Mouse (Mus musculus) fat pad, adult 2 months (tissue): ENCODE measurements around the gene Rad23b.
"Not testable (repeated sequence)": the region's sequence is repeated elsewhere in the genome, so short reads cannot be mapped to it uniquely, and the experiment has no call there.

Source experiments
- DNase-seq: peaks from one replicate; pipeline ENCODE4 v3.0.0-alpha.2; 2011; ENCODE audit warnings: low read depth, low spot score; ENCODE audit errors: extremely low read depth

The Rad23b gene

DNA sequence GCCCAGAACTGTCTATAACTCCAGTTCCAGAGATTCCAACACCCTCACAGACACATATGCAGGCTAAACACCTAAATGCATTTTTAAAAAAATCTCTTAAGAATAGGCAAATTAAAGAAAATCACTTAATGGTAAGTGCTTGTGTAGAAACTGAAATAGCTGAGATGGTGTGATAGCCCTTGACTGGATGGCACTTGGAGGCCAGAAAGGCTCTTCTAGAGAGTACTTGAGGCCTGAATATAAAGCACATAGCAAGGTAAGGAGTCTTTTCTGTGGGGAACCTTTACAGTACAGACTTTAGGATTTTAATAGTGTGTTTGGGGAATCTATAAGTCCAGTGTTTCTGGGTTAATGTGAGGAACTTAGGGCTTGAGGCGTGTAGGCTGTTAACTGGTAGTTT, 4.2 kb downstream of the Rad23b start:
- no peak for DNase-seq

DNA sequence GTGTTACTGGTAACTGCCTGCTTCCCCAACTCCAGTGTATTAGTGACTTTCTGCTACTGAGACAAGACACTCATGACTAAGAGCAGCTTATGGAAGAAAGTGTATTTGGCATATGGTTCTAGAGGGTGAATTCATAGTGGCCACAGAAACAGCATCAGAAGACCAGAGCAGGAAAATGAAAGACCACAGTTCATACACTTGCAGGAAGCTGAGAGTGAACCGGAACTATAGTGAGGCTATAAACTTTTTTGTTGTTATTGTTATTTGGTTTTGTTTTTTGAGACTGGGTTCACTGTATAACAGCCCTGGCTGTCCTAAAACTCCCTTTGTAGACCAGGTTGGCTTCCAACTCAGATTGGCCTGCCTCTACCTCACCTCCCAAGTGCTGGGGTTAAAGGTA, 6.0 kb downstream of the Rad23b start:
- no peak for DNase-seq

DNA sequence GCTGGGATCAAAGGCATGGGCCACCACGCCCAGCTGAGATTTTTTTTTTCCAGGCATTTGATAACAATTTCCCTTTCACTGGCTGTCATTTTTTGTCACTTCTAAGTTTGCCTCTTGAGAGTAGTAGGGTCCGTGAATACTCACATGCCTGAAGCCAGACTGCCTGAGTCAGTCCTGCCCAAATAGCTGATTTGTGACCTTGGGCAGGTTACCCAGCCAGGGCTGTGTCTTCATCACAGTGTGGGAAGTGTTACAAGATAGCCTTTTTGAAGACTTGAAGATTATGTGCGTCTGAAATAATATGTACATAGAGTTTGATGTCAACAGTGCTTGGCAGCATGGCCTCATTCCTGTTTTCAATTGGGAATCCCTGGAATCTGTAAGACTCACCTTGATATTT, 6.9 kb downstream of the Rad23b start:
- no peak for DNase-seq

DNA sequence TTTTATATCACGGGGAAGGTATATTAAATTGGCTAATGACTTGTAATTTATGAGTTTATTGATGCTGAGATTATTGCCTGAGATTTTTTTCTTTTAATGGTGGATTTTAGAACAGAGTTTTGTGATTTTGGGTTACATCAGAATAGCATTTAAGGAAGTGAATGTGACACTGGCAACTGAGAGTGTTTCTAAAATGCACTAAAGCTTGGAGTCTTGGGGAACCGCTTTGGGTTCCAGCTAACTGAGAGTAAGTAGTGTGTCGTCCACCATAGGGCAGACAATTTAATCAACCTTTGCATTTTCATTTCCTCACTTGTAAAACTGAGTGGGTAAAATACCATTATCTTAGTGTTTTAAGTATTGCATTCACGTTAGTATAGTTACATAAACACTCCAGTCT, 14.0 kb downstream of the Rad23b start:
- DNase-seq, result no peak

DNA sequence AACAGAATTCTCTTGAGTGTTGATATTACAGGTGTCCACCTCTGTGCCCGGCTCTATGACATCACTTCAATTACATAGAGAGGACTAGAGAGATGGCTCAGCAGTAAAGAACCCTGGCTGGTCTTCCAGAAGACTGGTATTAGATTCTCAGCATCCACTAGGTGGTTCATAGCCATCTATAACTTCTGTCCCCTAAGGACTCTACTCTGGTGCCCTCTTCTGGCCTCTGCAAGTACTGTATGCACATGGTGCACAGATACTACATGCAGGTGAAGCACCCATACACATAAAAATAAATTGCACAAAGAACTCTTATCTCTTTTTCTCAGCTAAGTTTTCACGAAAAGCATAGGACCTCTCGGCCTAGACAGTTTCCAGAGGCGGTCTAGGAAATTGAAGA, 14.5 kb downstream of the Rad23b start:
- DNase-seq, result no peak

DNA sequence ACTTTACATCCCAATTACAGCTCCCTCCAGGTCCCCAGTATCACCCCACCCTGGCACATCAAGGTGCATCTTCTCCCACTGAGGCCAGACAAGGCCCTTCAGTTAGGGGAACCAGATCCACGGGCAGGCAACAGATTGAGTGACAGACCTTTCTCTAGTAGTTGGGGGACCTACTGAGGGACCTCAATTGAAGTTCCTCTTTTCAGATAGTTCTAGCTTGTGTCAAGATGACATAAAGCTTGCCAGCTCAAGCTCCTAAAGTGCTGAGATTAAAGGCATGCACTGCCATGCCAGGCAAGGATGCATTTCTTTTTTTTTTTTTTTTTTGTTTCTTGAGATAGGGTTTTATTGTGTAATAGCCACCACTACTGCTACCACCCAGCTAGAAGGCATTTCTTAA, 16.2 kb downstream of the Rad23b start:
- no peak for DNase-seq

DNA sequence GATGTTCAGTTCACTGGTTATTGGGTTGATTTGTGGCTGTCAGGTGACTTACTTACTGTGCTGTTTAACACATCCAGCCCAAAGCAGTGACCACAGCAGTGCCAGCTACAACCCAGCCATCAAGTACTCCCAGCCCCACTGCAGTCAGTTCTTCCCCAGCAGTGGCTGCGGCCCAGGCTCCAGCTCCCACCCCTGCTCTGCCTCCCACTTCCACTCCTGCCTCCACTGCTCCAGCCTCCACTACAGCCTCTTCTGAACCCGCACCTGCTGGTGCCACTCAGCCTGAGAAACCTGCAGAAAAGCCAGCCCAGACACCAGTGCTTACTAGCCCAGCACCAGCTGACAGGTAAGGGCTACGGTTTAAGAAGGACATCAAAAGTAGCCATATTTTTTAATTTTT, 20.3 kb downstream of the Rad23b start:
- no peak for DNase-seq

DNA sequence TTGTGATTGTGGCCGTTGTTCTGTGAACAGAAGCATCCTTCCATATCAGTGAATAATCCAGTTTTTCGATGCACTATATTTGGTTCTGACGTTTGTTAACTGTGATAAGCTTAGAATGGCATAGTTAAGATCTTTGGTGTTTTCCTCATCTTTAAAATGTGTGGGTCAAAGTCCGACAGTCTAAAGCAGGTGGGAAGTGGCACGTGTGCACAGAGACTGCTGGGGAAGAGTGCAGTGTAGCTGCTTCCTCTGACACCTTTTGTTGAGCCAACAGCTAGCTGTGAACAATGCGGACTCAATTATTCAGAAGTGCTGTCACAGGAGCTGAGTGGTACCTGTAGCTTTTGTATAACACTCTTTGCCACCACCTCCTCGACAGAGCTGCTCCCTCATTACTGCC, 21.5 kb downstream of the Rad23b start:
- DNase-seq, result no peak

DNA sequence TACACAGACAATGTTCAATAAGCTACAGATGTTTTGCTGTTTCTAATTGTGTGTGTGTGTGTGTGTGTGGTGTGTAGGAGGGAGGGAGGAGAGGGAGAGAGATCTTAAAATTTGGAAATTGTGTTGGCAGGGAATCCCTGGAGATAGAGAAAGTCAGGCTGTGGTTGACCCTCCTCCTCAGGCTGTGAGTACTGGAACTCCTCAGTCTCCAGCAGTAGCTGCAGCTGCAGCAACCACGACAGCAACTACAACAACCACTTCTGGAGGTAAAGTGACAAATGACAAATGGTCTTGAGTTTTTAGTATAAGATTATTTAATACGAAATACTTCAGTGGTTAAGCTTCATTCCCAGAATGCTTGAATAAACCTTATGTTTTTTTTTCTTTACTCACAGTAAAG, 32.5 kb downstream of the Rad23b start:
- no peak for DNase-seq

DNA sequence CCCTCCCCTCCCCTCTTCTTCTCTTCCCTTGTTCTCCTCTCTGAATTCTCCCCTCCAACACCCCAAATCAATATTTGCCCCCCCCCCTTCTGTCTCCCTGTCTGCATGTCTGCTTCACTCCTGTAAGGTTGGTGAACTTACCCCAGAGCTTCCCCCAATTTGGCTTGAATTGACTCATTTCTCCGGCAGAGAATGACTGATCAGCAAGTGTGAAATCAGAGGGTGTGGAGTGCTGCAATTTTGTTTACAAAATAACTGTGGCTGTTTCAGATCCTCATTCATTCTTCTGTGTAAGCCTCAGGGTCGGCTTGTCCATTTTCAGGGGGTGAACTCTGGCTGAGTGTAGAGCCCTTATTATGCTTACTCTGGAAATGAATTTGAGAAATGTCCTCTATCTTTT, 36.9 kb downstream of the Rad23b start:
- no peak for DNase-seq

DNA sequence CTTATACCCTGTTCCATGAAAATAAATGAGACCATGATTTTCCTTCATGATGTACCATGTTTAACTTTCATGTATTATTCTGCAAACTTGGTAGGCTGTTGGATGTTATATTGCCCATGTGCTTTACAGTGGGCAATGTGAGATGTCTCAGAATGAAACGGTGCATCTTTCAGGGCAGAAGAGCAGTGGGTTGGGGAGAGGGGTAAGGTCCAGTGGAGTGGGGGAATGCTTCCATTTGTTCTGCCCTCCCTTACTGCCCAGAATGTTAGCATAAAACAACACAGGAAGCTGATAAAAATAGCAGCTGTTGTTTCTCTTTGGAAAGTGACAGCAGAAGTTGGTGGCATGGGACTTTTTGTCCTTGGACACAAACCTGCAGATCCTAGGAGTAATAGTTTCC, 41.6 kb downstream of the Rad23b start:
- DNase-seq, result no peak

DNA sequence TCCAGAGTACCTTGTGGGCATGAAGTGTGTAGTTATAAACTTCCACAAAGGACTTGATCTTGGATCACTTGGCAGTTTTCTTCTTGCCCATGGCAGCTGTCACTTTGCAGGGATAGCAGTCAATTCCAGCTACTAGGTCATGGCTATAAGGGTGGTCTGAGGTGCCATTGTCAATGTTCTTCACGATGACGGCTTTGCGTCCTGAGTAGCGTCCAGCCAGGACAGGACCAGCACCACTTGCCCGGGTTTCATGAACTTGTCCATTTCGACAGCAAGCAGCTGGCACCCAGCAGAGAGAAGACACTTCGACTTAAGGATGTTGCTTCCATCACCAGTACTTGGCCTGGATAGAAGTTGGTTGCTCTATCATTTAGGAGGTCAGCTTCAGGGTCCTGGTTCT, 42.6 kb downstream of the Rad23b start:
- DNase-seq, result no peak

DNA sequence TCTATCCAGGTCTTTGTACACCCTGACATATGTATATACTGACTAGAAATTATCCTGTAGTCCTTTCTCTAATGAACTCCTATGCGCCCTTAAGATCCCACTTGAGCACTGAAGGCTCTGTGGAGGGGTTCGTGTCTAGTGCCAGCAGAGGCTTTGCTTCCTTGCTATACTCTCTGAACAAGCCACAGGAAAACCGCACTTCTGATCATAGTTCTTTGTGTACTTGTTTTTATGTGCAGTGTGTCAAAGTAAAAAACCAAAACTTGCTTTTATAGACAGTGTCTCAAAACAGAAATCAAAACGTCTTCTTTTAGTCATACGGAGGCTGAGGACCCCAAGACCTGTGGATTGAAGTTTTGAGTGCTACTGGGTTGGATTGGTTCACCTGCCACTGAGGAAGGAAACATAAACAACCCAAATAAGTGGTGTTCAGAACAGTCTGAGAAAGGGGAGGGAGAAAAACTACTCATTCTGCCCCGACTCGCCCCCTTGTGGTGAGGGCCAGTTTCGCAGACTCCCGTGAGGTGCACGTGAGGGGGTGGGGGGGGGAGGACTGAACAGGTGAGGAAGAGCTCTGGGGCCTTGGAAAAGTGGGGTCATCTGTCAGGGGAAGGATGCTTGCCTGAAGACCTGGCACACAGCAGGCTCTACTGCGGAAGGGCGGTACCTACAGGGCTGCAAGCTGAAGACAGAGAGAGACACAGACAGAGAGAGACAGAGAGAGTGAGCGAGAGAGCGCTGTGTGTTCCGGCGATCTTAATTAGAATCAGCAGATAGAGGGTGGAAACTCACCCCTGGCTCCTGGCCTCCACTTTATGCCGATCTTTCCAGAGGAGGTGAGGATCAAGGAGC, 48.3 kb downstream of the Rad23b start:
- no peak for DNase-seq

DNA sequence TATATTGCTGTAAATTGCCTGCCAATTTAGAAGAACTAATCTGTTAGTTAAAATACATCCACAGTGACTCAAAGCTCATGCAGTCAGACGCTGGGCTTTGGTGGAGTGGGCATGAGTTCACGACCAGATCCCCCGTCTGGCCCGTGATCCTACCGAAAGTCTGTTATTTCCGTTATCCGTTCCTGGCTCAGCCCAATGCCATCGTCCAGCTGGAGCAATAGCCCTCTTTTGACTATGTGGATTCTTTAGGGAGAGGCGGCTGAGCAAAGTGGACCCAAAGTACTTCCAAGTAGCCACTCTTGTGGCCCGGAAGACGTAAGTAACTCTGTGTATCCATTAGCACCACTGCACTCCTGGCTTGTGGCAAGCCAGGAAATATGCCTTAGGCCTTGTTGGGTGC, 49.1 kb downstream of the Rad23b start:
- DNase-seq, result no peak

DNA sequence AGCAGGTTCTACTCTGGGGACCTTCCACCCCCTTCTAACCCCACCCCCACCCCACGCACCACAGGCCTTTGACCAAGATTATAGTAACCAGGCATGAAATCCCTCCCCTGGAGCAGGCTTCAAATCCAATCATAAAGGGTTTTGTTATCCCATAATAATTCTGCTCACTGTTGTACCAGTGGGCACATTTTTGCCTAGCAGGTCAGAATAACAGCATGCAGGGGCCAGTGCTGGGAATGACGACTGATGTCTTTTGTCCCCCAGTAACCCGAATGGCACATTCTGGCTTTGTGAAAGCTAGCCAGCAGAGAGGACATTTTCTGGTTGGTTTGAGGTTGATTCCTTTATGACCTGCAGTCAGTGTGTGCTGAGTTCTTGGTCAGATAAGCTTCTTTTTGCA, 55.5 kb downstream of the Rad23b start:
- no peak for DNase-seq

DNA sequence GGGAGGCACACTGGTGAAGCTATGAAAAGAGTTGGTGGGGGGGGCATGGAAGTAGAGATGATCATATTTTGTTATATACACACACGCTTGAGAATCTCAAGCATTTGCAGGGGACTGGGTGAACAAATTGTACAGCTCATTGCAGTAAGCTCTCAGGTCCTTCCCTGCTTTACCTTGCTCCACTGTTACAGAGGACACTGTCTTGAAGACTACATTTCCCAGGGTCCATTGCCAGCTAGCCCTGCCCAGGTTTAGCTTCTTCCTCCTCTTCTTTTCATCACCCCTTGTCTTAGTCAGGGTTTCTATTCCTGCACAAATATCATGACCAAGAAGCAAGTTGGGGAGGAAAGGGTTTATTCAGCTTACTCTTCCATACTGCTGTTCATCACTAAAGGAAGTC, 56.7 kb downstream of the Rad23b start:
- no peak for DNase-seq

DNA sequence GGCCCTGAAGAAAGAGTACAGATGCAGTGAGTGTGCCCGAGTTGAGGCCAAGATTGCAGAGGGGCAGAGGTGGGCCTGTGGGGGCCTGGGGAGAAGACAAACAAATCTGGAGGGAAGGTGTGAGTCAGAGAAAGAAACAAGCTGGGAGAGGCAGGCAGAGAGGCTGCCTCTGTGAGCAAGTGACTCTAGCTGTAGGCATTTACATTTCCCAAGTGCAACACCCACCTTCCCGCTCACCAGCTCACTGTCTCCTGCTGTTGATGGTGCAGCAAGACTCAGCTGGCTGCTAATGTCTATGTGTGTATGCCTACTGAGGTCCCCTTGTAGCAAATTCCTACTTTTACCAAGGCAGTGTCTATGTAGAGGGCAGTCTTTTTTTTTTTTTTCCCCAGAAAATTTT, 58.2 kb downstream of the Rad23b start:
- DNase-seq, result no peak

DNA sequence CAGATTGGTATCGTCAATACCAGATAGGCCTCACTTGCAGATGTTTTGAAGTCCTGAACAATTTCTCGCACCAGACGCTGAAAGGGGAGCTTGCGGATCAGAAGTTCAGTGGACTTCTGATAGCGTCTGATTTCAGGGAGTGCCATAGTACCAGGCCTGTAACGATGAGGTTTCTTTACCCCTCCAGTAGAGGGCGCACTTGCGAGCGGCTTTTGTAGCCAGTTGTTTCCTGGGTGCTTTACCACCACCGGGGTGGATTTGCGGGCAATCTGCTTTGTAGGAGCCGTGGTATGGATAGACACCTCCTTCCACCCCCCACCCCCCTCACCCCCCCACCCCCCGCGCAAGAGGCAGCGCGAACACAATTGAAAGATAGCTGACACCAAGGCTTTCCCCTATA, 59.2 kb downstream of the Rad23b start:
- no peak for DNase-seq

DNA sequence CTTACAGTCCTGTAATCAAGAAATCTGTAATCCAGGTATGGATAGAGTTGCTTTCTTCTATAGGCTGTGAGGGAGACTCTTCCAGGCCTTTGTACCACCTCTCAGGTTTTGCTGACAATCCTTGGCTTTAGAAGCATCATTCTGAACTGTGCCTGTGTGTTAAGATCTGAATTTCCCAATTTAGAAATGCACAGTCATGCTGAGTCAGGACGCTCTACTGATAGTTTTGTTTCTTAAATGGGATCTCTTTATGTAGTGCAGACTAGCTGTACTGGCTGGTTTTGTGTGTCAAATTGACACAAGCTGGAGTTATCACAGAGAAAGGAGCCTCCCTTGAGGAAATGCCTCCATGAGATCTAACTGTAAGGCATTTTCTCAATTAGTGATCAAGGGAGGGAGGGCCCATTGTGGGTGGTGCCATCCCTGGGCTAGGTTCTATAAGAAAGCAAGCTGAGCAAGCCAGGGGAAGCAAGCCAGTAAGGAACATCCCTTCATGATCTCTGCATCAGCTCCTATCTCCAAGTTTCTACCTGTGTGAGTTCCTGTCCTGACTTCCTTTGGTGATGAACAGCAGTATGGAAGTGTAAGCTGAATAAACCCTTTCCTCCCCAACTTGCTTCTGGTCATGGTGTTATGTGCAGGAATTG, 59.9 kb downstream of the Rad23b start:
- not testable (repeated sequence) for DNase-seq

DNA sequence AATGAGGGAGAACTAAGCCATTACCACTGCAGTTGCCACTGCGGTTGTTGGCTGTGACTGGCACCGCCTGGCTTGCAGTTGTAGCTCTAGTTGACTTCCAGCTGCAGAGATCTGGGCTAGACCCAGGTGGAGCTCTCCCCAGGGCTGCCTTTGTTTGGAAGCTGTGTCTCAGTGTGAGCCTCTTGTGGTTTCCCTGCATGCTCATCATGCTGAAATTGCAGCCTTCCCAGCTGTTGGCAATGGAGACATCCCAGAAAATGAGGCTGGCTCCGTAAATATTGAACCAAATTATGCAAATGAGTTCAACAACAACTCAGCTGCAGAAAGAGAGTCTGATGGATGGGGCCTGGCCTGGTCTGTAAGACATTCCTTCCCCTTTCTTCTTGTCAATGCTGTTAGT, 66.0 kb downstream of the Rad23b start:
- DNase-seq, result no peak

DNA sequence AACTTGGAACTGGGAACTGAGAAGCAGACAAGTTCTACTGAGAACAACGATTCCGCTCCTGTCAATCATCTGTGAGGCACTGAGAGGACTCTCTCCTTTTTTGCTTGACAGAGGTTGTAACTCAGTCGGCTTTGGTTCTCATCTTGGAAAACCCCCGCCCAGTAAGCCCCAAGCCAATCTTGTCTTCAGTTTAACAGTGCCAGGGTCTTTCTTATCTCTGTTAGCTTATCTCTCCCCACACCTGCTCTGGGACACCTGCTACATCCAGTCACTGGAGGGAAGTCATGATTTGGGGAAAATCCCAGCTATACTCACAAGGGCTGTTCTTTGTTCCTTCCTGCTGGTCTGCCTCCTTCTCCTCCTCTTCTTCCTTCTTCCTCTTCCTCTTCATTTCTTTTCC, 76.4 kb downstream of the Rad23b start:
- DNase-seq, result no peak
